Mouse (Mus musculus) testis, adult 2 months (tissue): ENCODE results near the gene Gucy2c. TPM values are rescaled to one million over a fixed set of nuclear protein-coding genes. Genes with fewer than 3 reads are reported as not detected.
A peak's percentile ranks its signal among the peaks of the same experiment; 100 is the strongest.

Source experiments
- H3K27ac ChIP-seq: fragments of 200-500 bp; 2 replicates; pipeline ENCODE4 v1.5.1; 2012; ENCODE audit warnings: low read depth, low read length; ENCODE audit not compliant: control insufficient read depth, insufficient read depth
- H3K27me3 ChIP-seq: fragments of 200-500 bp; 2 replicates; pipeline ENCODE4 v1.6.1; 2012; ENCODE audit warnings: mild to moderate bottlenecking, low read length, moderate library complexity; ENCODE audit not compliant: control insufficient read depth, insufficient read depth
- H3K36me3 ChIP-seq: fragments of 200-500 bp; 2 replicates; pipeline ENCODE4 v1.6.1; 2012; ENCODE audit warnings: mild to moderate bottlenecking, low read length; ENCODE audit not compliant: control insufficient read depth, insufficient read depth
- H3K4me1 ChIP-seq: fragments of 200-500 bp; 2 replicates; pipeline ENCODE4 v1.6.1; 2012; ENCODE audit warnings: low read length; ENCODE audit not compliant: control insufficient read depth, insufficient read depth
- H3K4me3 ChIP-seq: fragments of 200-500 bp; 2 replicates; pipeline ENCODE4 v1.5.1; 2012; ENCODE audit warnings: low read depth, mild to moderate bottlenecking, low read length, moderate library complexity, mixed read lengths; ENCODE audit not compliant: control insufficient read depth
- CTCF ChIP-seq: fragments of 200-500 bp; IDR thresholded peaks from 2 replicates; pipeline ENCODE4 v1.5.1; 2012; ENCODE audit warnings: low read depth, mild to moderate bottlenecking, inconsistent platforms, low read length, moderate library complexity; ENCODE audit not compliant: control insufficient read depth, insufficient read depth, insufficient replicate concordance
- POLR2A ChIP-seq: fragments of 200-500 bp; IDR thresholded peaks from 2 replicates; pipeline ENCODE4 v1.6.1; 2012; ENCODE audit warnings: low read depth, mild to moderate bottlenecking, inconsistent platforms, low read length, moderate library complexity; ENCODE audit not compliant: control insufficient read depth
- polyA plus RNA-seq: library from polyadenylated mRNA; depleted of rRNA; stranded (reverse); fragments of >200 nt; gene quantifications from 2 replicates; pipeline ENCODE4 v1.2.3, GENCODE M21; 2012

Gene Gucy2c
- polyA plus RNA-seq, 1 experiment: 0.33 TPM

- Histone ChIP-seq H3K4me3 (peak overlapping the region; percentile 82), H3K27ac (peak overlapping the region; percentile 34), H3K27me3 (no peaks in the 10 kb centered on the region), H3K36me3 (no peaks in the 10 kb centered on the region), H3K4me1 (peaks cover 11% of the 10 kb centered on the region)
- TF ChIP-seq POLR2A (no peak), CTCF (no peak)
These were observed 27.1 kb upstream of the Gucy2c start for GRCm38 (mm10) chr6:136808631-136809046.

- H3K4me3 ChIP-seq: peak within 1 kb of the TSS; percentile 82
- H3K4me1 ChIP-seq: peaks cover 14% of the 10 kb centered on the region
- H3K27me3 ChIP-seq: no peaks in the 10 kb centered on the region
- no peak for TF ChIP-seq CTCF
- TF ChIP-seq POLR2A: peak; percentile 74
- no peaks in the 10 kb centered on the region for H3K36me3 ChIP-seq
- H3K27ac ChIP-seq: peak within 1 kb of the TSS; percentile 34
These were observed 26.5 kb upstream of the Gucy2c start, which contains the start of gene H2afj for GRCm38 (mm10) chr6:136808014-136808417. Gene H2afj, plus strand, starts transcription at chr6:136808244.

- TF ChIP-seq POLR2A: no peak
- no peak for TF ChIP-seq CTCF
- Histone ChIP-seq H3K4me1 (peaks cover 14% of the 10 kb centered on the region), H3K36me3 (no peaks in the 10 kb centered on the region), H3K27ac (peak overlapping the region; percentile 24), H3K27me3 (no peaks in the 10 kb centered on the region), H3K4me3 (peak overlapping the region; percentile 63)
These were observed 25.9 kb upstream of the Gucy2c start for GRCm38 (mm10) chr6:136807395-136808013.

GRCm38 (mm10) chr6:136806819-136807218, 25.3 kb upstream of the Gucy2c start:
- peaks cover 14% of the 10 kb centered on the region for H3K4me1 ChIP-seq
- no peak overlapping the region for H3K27ac ChIP-seq
- no peak overlapping the region for H3K4me3 ChIP-seq
- no peak for TF ChIP-seq CTCF
- H3K27me3 ChIP-seq: no peaks in the 10 kb centered on the region
- no peaks in the 10 kb centered on the region for H3K36me3 ChIP-seq

- TF ChIP-seq CTCF (no peak), POLR2A (no peak)
- no peaks in the 10 kb centered on the region for H3K36me3 ChIP-seq
- H3K27ac ChIP-seq: no peak overlapping the region
- H3K4me3 ChIP-seq: no peak overlapping the region
- peaks cover 14% of the 10 kb centered on the region for H3K4me1 ChIP-seq
- no peaks in the 10 kb centered on the region for H3K27me3 ChIP-seq
These were observed 23.8 kb upstream of the Gucy2c start for GRCm38 (mm10) chr6:136805409-136805775.

- peak overlapping the region; percentile 55; the same call in 1 of the 2 replicates for H3K27ac ChIP-seq
- H3K36me3 ChIP-seq: no peaks in the 10 kb centered on the region
- H3K4me1 ChIP-seq: peaks cover 14% of the 10 kb centered on the region
- no peaks in the 10 kb centered on the region for H3K27me3 ChIP-seq
- no peak for TF ChIP-seq CTCF
- TF ChIP-seq POLR2A: no peak
- no peak overlapping the region for H3K4me3 ChIP-seq
These were observed 23.3 kb upstream of the Gucy2c start for GRCm38 (mm10) chr6:136804705-136805408.

- TF ChIP-seq CTCF (0 out of 2 replicates have a peak, but pooled peaks have one; percentile 18), POLR2A (peak; percentile 89)
- Histone ChIP-seq H3K27me3 (no peaks in the 10 kb centered on the region), H3K4me3 (peak within 1 kb of the TSS; percentile 81), H3K4me1 (peaks cover 11% of the 10 kb centered on the region), H3K27ac (peak within 1 kb of the TSS; percentile 92), H3K36me3 (no peaks in the 10 kb centered on the region)
These were observed 22.4 kb upstream of the Gucy2c start, which contains the start of gene Hist4h4 for GRCm38 (mm10) chr6:136803739-136804633. Gene Hist4h4, minus strand, starts transcription at chr6:136804415.
